Mouse (Mus musculus) hindbrain, embryonic 12.5 days (tissue): ENCODE measurements around the gene Tmem63c. TPM values are rescaled to one million over a fixed set of nuclear protein-coding genes. Genes with fewer than 3 reads are reported as not detected.

Experiments used
- microRNA-seq: library from miRNA; unstranded; fragments of <30 nt; microRNA quantifications from one replicate; pipeline ENCODE4, GENCODE M21; 2017
- polyA plus RNA-seq: library from polyadenylated mRNA; unstranded; fragments of >200 nt; fragmentation: Nextera tagmentation; extraction: Ambion mirVana; gene quantifications from 2 replicates; pipeline ENCODE4 v1.2.1, GENCODE M21; 2016

Tmem63c gene
- polyA plus RNA-seq, 1 experiment from 2014 or later: 1.8 TPM

Small RNA genes lying within 50 kb of the gene (microRNA-seq; reads per million reads assigned to microRNA genes)
- gene Gm25847: not detected

Other genes with a start within 250 kb of the Tmem63c start
- gene Irf2bpl, start 136.5 kb upstream of the Tmem63c start, polyA plus RNA-seq: 75.9 and 86.3 TPM in 2 replicates
- gene Cipc, start 74.3 kb upstream of the Tmem63c start, polyA plus RNA-seq: 41.1 and 46.9 TPM in 2 replicates
- 2.9 and 3.7 TPM in 2 replicates for gene Zdhhc22, start 30.9 kb upstream of the Tmem63c start, polyA plus RNA-seq
- 0.33 and 0.43 TPM in 2 replicates for gene Ngb, start 81.2 kb downstream of the Tmem63c start, polyA plus RNA-seq
- gene Gstz1, start 125.8 kb downstream of the Tmem63c start, polyA plus RNA-seq: 24.1 and 24.6 TPM in 2 replicates
- gene Pomt2, start 126.6 kb downstream of the Tmem63c start, polyA plus RNA-seq: 16.2 and 17.7 TPM in 2 replicates
- 1.6 and 2.5 TPM in 2 replicates for gene Samd15, start 178.4 kb downstream of the Tmem63c start, polyA plus RNA-seq
- 5.4 and 6.0 TPM in 2 replicates for gene Tmed8, start 179.1 kb downstream of the Tmem63c start, polyA plus RNA-seq
- 1.6 and 1.8 TPM in 2 replicates for gene Noxred1, start 217.4 kb downstream of the Tmem63c start, polyA plus RNA-seq
- 60.0 and 62.1 TPM in 2 replicates for gene Vipas39, start 244.9 kb downstream of the Tmem63c start, polyA plus RNA-seq
- 181 and 187 TPM in 2 replicates for gene Ahsa1, start 245.1 kb downstream of the Tmem63c start, polyA plus RNA-seq